Mouse (Mus musculus) heart, adult 2 months (tissue): ENCODE results near the gene Syna. TPM values are rescaled to one million over a fixed set of nuclear protein-coding genes. Genes with fewer than 3 reads are reported as not detected.

Source experiments
- DNase-seq, 2 experiments: peaks; one replicate each; pipeline ENCODE4 v3.0.0; 2021
- H3K27ac ChIP-seq: fragments of 200-600 bp; 2 replicates; pipeline ENCODE4 v1.8.1; 2022
- H3K27me3 ChIP-seq: fragments of 200-500 bp; 2 replicates; pipeline ENCODE4 v1.6.1; 2012; ENCODE audit warnings: mild to moderate bottlenecking, low read length, inconsistent platforms, mixed read lengths; ENCODE audit not compliant: control insufficient read depth, insufficient read depth
- H3K36me3 ChIP-seq: fragments of 200-500 bp; 2 replicates; pipeline ENCODE4 v1.6.1; 2012; ENCODE audit warnings: low read length, inconsistent platforms; ENCODE audit not compliant: control insufficient read depth, insufficient read depth
- H3K4me1 ChIP-seq: fragments of 200-500 bp; 2 replicates; pipeline ENCODE4 v1.6.1; 2011; ENCODE audit warnings: low read length; ENCODE audit not compliant: control insufficient read depth, insufficient read depth
- H3K4me3 ChIP-seq: fragments of 200-600 bp; 2 replicates; pipeline ENCODE4 v1.8.1; 2022
- H3K79me2 ChIP-seq: fragments of 200-500 bp; replicated peaks from 2 replicates; pipeline ENCODE4 v1.6.1; 2012; ENCODE audit warnings: mild to moderate bottlenecking, inconsistent platforms, low read length, moderate library complexity, mixed read lengths; ENCODE audit not compliant: control insufficient read depth, insufficient read depth
- H3K9ac ChIP-seq: fragments of 200-500 bp; 2 replicates; pipeline ENCODE4 v1.6.1; 2012; ENCODE audit warnings: low read depth, mild to moderate bottlenecking, control low read depth, inconsistent platforms, low read length, mixed read lengths
- CTCF ChIP-seq: fragments of 200-600 bp; IDR thresholded peaks from 2 replicates; pipeline ENCODE4 v1.8.1; 2022; ENCODE audit warnings: antibody characterized with exemption, mild to moderate bottlenecking, moderate library complexity
- EP300 ChIP-seq: fragments of 200-500 bp; IDR thresholded peaks from 2 replicates; pipeline ENCODE4 v1.6.1; 2011; ENCODE audit warnings: low read depth, low read length, control low read depth; ENCODE audit not compliant: insufficient read depth
- POLR2A ChIP-seq: fragments of 200-500 bp; IDR thresholded peaks from 2 replicates; pipeline ENCODE4 v1.6.1; 2011; ENCODE audit warnings: mild to moderate bottlenecking, low read depth, low read length, control low read depth; ENCODE audit not compliant: insufficient read depth
- WGBS: fragments of 180-500 bp; shearing (Covaris S2); methylation state at CpG from one replicate; pipeline ENCODE4 v1.1.7; 2018; 5-methylcytosine and 5-hydroxymethylcytosine counted together
- intact Hi-C: fragments of 180-260 bp; cut with DNase I; formaldehyde crosslinking; loops from one replicate; pipeline ENCODE4 v1.15.1; 2025
- polyA plus RNA-seq: library from polyadenylated mRNA; depleted of rRNA; stranded (reverse); fragments of >200 nt; gene quantifications from 2 replicates; pipeline ENCODE4 v1.2.3, GENCODE M21; 2012
- total RNA-seq, 2 experiments: library from RNA; stranded (reverse); gene quantifications; 2 replicates each; pipeline ENCODE4 v1.2.3; 2021

Syna gene
- total and polyA plus RNA-seq, 3 experiments = not detected

GRCm38 (mm10) chr5:134522524-134522923, 37.4 kb downstream of the Syna start:
- intact Hi-C loops = no loop called here
- Histone ChIP-seq H3K36me3 (no peaks in the 10 kb centered on the region), H3K4me3 (no peak overlapping the region), H3K27ac (no peak overlapping the region), H3K27me3 (no peaks in the 10 kb centered on the region), H3K79me2 (no peaks in the 10 kb centered on the region), H3K9ac (no peak overlapping the region), H3K4me1 (no peaks in the 10 kb centered on the region)
- TF ChIP-seq POLR2A = no peak
- TF ChIP-seq EP300 = no peak
- no peak for TF ChIP-seq CTCF
- DNase-seq = no peak
- WGBS = 91% methylated on average over 26 of the region's 26 CpGs

- WGBS = 60% methylated on average over 7 of the region's 7 CpGs
- no peak for DNase-seq
- no peak overlapping the region for H3K4me3 ChIP-seq
- H3K27ac ChIP-seq = no peak overlapping the region
- intact Hi-C loops = no loop called here
- TF ChIP-seq POLR2A (no peak), EP300 (no peak), CTCF (no peak)
- H3K79me2 ChIP-seq = no peaks in the 10 kb centered on the region
- no peak overlapping the region for H3K9ac ChIP-seq
- H3K27me3 ChIP-seq = no peaks in the 10 kb centered on the region
- H3K4me1 ChIP-seq = no peaks in the 10 kb centered on the region
- no peaks in the 10 kb centered on the region for H3K36me3 ChIP-seq
These were observed 38.2 kb downstream of the Syna start for GRCm38 (mm10) chr5:134521806-134522205.

- TF ChIP-seq POLR2A (no peak), EP300 (no peak), CTCF (no peak)
- Histone ChIP-seq H3K9ac (no peak overlapping the region), H3K79me2 (no peaks in the 10 kb centered on the region), H3K4me1 (no peaks in the 10 kb centered on the region), H3K4me3 (no peak overlapping the region), H3K36me3 (no peaks in the 10 kb centered on the region), H3K27ac (no peak overlapping the region), H3K27me3 (no peaks in the 10 kb centered on the region)
- no peak for DNase-seq
- 90% methylated on average over 2 of the region's 2 CpGs for WGBS
- intact Hi-C loops = no loop called here
These were observed 38.8 kb downstream of the Syna start for GRCm38 (mm10) chr5:134521131-134521530.

GRCm38 (mm10) chr5:134520120-134520519, 39.9 kb downstream of the Syna start:
- no peak for DNase-seq
- Histone ChIP-seq H3K27me3 (no peaks in the 10 kb centered on the region), H3K4me3 (no peak overlapping the region), H3K9ac (no peak overlapping the region), H3K27ac (no peak overlapping the region), H3K36me3 (no peaks in the 10 kb centered on the region), H3K79me2 (no peaks in the 10 kb centered on the region), H3K4me1 (no peaks in the 10 kb centered on the region)
- intact Hi-C loops = no loop called here
- 88% methylated on average over 4 of the region's 4 CpGs for WGBS
- TF ChIP-seq EP300 = no peak
- no peak for TF ChIP-seq CTCF
- no peak for TF ChIP-seq POLR2A

- Histone ChIP-seq H3K36me3 (no peaks in the 10 kb centered on the region), H3K9ac (no peak overlapping the region), H3K79me2 (no peaks in the 10 kb centered on the region), H3K27me3 (no peaks in the 10 kb centered on the region), H3K27ac (no peak overlapping the region), H3K4me3 (no peak overlapping the region), H3K4me1 (no peaks in the 10 kb centered on the region)
- WGBS = 93% methylated on average over 5 of the region's 5 CpGs
- TF ChIP-seq CTCF (no peak), POLR2A (no peak), EP300 (no peak)
- DNase-seq = no peak
- intact Hi-C loops = no loop called here
These were observed 40.5 kb downstream of the Syna start for GRCm38 (mm10) chr5:134519471-134519870.

GRCm38 (mm10) chr5:134512086-134512485, 47.9 kb downstream of the Syna start:
- no peak for DNase-seq
- 45% methylated on average over 5 of the region's 5 CpGs for WGBS
- intact Hi-C loops = no loop called here
- Histone ChIP-seq H3K4me3 (no peak overlapping the region), H3K27ac (no peak overlapping the region), H3K4me1 (peaks cover 2% of the 10 kb centered on the region; the same call in 1 of the 2 replicates), H3K36me3 (no peaks in the 10 kb centered on the region), H3K79me2 (no peaks in the 10 kb centered on the region), H3K9ac (no peak overlapping the region), H3K27me3 (no peaks in the 10 kb centered on the region)
- TF ChIP-seq POLR2A (no peak), EP300 (no peak), CTCF (no peak)
